Mouse (Mus musculus) heart, embryonic 14.5 days (tissue): Measurements from ENCODE around the gene Cep126. TPM values are rescaled to one million over a fixed set of nuclear protein-coding genes. Genes with fewer than 3 reads are reported as not detected.
A peak's percentile ranks its signal among the peaks of the same experiment; 100 is the strongest.

Experiments used
- ATAC-seq: fragments of 200-750 bp; cut with Nextera tagmentation; 2 replicates; pipeline ENCODE4 v1.8.0; 2017; ENCODE audit warnings: low read depth, moderate TSS enrichment; ENCODE audit not compliant: insufficient number of reproducible peaks, insufficient read depth, low FRiP score
- H3K27ac ChIP-seq, 2 experiments: fragments of 200-500 bp in 1 of 2; fragments of 300-500 bp in 1 of 2; sonication (generic) in 1 of 2; replicated peaks in 1 of 2; 2 replicates each; pipeline ENCODE4 v1.5.1; 2012 to 2014; ENCODE audit warnings: low read depth in 2 of 2, low read length in 2 of 2, control low read depth in 1 of 2, mild to moderate bottlenecking in 1 of 2, mixed read lengths in 1 of 2; ENCODE audit not compliant: control insufficient read depth in 1 of 2, insufficient read depth in 1 of 2
- H3K27me3 ChIP-seq: fragments of 300-500 bp; sonication (generic); 2 replicates; pipeline ENCODE4 v1.6.1; 2014; ENCODE audit warnings: mild to moderate bottlenecking, low read length, control low read depth; ENCODE audit not compliant: control insufficient read depth, insufficient read depth
- H3K36me3 ChIP-seq: fragments of 300-500 bp; sonication (generic); 2 replicates; pipeline ENCODE4 v1.6.1; 2014; ENCODE audit warnings: mild to moderate bottlenecking, control low read depth, low read length, mixed read lengths; ENCODE audit not compliant: control insufficient read depth, insufficient read depth
- H3K4me1 ChIP-seq, 2 experiments: fragments of 200-500 bp in 1 of 2; fragments of 300-500 bp in 1 of 2; sonication (generic) in 1 of 2; 2 replicates each; pipeline ENCODE4 v1.6.1; 2012 to 2014; ENCODE audit warnings: low read length in 2 of 2, control low read depth in 1 of 2, mixed read lengths in 1 of 2; ENCODE audit not compliant: control insufficient read depth in 2 of 2, insufficient read depth in 2 of 2
- H3K4me2 ChIP-seq: fragments of 300-500 bp; sonication (generic); 2 replicates; pipeline ENCODE4 v1.6.1; 2014; ENCODE audit warnings: mild to moderate bottlenecking, low read length
- H3K4me3 ChIP-seq, 2 experiments: fragments of 200-500 bp in 1 of 2; fragments of 300-500 bp in 1 of 2; sonication (generic) in 1 of 2; 2 replicates each; pipeline ENCODE4 v1.5.1; 2012 to 2014; ENCODE audit warnings: low read length in 2 of 2, mild to moderate bottlenecking in 2 of 2, control low read depth in 1 of 2, low read depth in 1 of 2, moderate library complexity in 1 of 2; ENCODE audit not compliant: control insufficient read depth in 1 of 2, insufficient read depth in 1 of 2
- H3K9ac ChIP-seq: fragments of 300-500 bp; sonication (generic); 2 replicates; pipeline ENCODE4 v1.6.1; 2014; ENCODE audit warnings: mild to moderate bottlenecking, low read length
- H3K9me3 ChIP-seq: fragments of 300-500 bp; sonication (generic); 2 replicates; pipeline ENCODE4 v1.6.1; 2016; ENCODE audit warnings: low read length, control low read depth; ENCODE audit not compliant: control insufficient read depth
- WGBS: fragments of 180-500 bp; shearing (Covaris S2); extraction: QIAGEN DNeasy Blood & Tissue Kit; methylation state at CpG from one replicate; pipeline ENCODE4 v1.1.7; 2014; 5-methylcytosine and 5-hydroxymethylcytosine counted together
- polyA plus RNA-seq: library from polyadenylated mRNA; unstranded; fragments of >200 nt; fragmentation: Nextera tagmentation; extraction: Ambion mirVana; gene quantifications from 2 replicates; pipeline ENCODE4 v1.2.1, GENCODE M21; 2014

Gene Cep126
- polyA plus RNA-seq, 1 experiment from 2014 or later: 2.7 TPM

- peaks cover 0 to 3% of the 10 kb centered on the region in 2 experiments; a peak in 2 of 4 replicates for H3K4me1 ChIP-seq
- peak within 1 kb of the TSS; percentile 77 for H3K9ac ChIP-seq
- peak within 1 kb of the TSS; percentile 72 to 88 for H3K4me3 ChIP-seq
- peak within 1 kb of the TSS; percentile 56 to 80 for H3K27ac ChIP-seq
- no peaks in the 10 kb centered on the region for H3K27me3 ChIP-seq
- no peaks in the 10 kb centered on the region for H3K9me3 ChIP-seq
- peak within 1 kb of the TSS; percentile 80 for H3K4me2 ChIP-seq
- under 1% methylated on average over 39 of the region's 39 CpGs for WGBS
- peak; percentile 97 for ATAC-seq
- H3K36me3 ChIP-seq: no peaks in the 10 kb centered on the region
Observed at GRCm38 (mm10) chr9:8042338-8043043, 91.6 kb downstream of the Cep126 start, which contains the start of gene Cfap300. Cfap300 (minus strand) TSS chr9:8042823.

- Histone ChIP-seq H3K27ac (no peak overlapping the region), H3K4me1 (peaks cover 2 to 4% of the 10 kb centered on the region in 2 experiments; a peak in 2 of 4 replicates), H3K9me3 (no peaks in the 10 kb centered on the region), H3K4me2 (no peak overlapping the region), H3K36me3 (no peaks in the 10 kb centered on the region), H3K9ac (no peak overlapping the region), H3K27me3 (no peaks in the 10 kb centered on the region), H3K4me3 (no peak overlapping the region)
- WGBS: 22% methylated on average over 7 of the region's 7 CpGs
- ATAC-seq: no peak
Observed at GRCm38 (mm10) chr9:8035546-8035945, 98.5 kb downstream of the Cep126 start.

GRCm38 (mm10) chr9:8035091-8035490, 99.0 kb downstream of the Cep126 start:
- no peaks in the 10 kb centered on the region for H3K36me3 ChIP-seq
- H3K4me3 ChIP-seq: no peak overlapping the region
- no peaks in the 10 kb centered on the region for H3K9me3 ChIP-seq
- no peak overlapping the region for H3K9ac ChIP-seq
- no peak overlapping the region for H3K4me2 ChIP-seq
- WGBS: 51% methylated on average over 4 of the region's 4 CpGs
- no peak overlapping the region for H3K27ac ChIP-seq
- no peak for ATAC-seq
- H3K27me3 ChIP-seq: no peaks in the 10 kb centered on the region
- H3K4me1 ChIP-seq: peaks cover 2 to 4% of the 10 kb centered on the region in 2 experiments; a peak in 2 of 4 replicates

GRCm38 (mm10) chr9:8034143-8034542, 100.0 kb downstream of the Cep126 start:
- ATAC-seq: no peak
- no peaks in the 10 kb centered on the region for H3K27me3 ChIP-seq
- no peak overlapping the region for H3K9ac ChIP-seq
- H3K4me2 ChIP-seq: no peak overlapping the region
- 50% methylated on average over 1 of the region's 1 CpGs for WGBS
- no peak overlapping the region for H3K27ac ChIP-seq
- H3K36me3 ChIP-seq: no peaks in the 10 kb centered on the region
- no peak overlapping the region for H3K4me3 ChIP-seq
- H3K4me1 ChIP-seq: peaks cover 2 to 4% of the 10 kb centered on the region in 2 experiments; a peak in 2 of 4 replicates
- no peaks in the 10 kb centered on the region for H3K9me3 ChIP-seq

GRCm38 (mm10) chr9:8032847-8033246, 101.2 kb downstream of the Cep126 start:
- WGBS: 62% methylated on average over 5 of the region's 5 CpGs
- no peak for ATAC-seq
- Histone ChIP-seq H3K4me3 (no peak overlapping the region), H3K36me3 (no peaks in the 10 kb centered on the region), H3K27me3 (no peaks in the 10 kb centered on the region), H3K4me2 (no peak overlapping the region), H3K4me1 (peaks cover 2 to 4% of the 10 kb centered on the region in 2 experiments; a peak in 2 of 4 replicates), H3K27ac (no peak overlapping the region), H3K9ac (no peak overlapping the region), H3K9me3 (no peaks in the 10 kb centered on the region)

Other genes starting within 250 kb of the Cep126 start
- gene Yap1, start 129.7 kb downstream of the Cep126 start, polyA plus RNA-seq: 22.0 and 24.3 TPM in 2 replicates
- 7.0 and 7.6 TPM in 2 replicates for gene Cfap300, start 91.5 kb downstream of the Cep126 start, polyA plus RNA-seq